In genomic region chr17:71598659-71599554, GRCm38 (mm10) we compare ENCODE assay signal across 8 mouse cellular contexts. TPM values are rescaled to one million over a fixed set of nuclear protein-coding genes. Genes with fewer than 3 reads are reported as not detected.
A peak's percentile ranks its signal among the peaks of the same experiment; 100 is the strongest.
DNase-seq lines count a peak whose midpoint lies in the region; ATAC-seq lines count a peak whose summit lies in the region.

No protein-coding gene starts in this region.

- peak; percentile 93 to 97 for DNase-seq in adrenal gland, adult (ENCODE audit: inconsistent age in 2 of 2, low spot score in 1 of 2)
- DNase-seq in embryo, embryonic 10.5 days (ENCODE audit: low spot score): peak; percentile 95
- peak; percentile 76 for DNase-seq in gastrocnemius, postnatal 14 days
- DNase-seq in left cerebral cortex, postnatal 10 days (ENCODE audit: extremely low spot score in 1 of 2, low spot score in 2 of 2): peak; percentile 91 to 94
- DNase-seq in right cerebral cortex, postnatal 25 days: peak; percentile 91
- peak; percentile 72 to 80 for DNase-seq in urinary bladder, postnatal 4 days (ENCODE audit: low spot score in 2 of 2)

- intact Hi-C loops in gastrocnemius, postnatal 14 days (cut with DNase I; ENCODE audit: low total_unique reads): no loop called here
- intact Hi-C loops in left cerebral cortex, postnatal 10 days (cut with DNase I): no loop called here

- ATAC-seq in inflammation-experienced regulatory T-cells, adult 6 months: peak; percentile 94
- ATAC-seq in megakaryocyte-erythroid progenitor cell, adult 5-6 weeks (replicated peaks; ENCODE audit: low FRiP score, low TSS enrichment, poor library complexity, severe bottlenecking): peak; percentile 94

RNA-seq across cellular contexts. Expression of gene Wdr43, which starts 16.8 kb away (rescaled TPM):
- 10 to 100 TPM; 24.7 to 26.3 TPM for total RNA-seq in gastrocnemius, postnatal 14 days (2021)
- polyA plus RNA-seq in inflammation-experienced regulatory T-cells, adult 6 months (2017; shearing (Covaris generic)): 100 to 1,000 TPM; 102 to 142 (median 126) TPM
- total RNA-seq in left cerebral cortex, postnatal 10 days (2021): 10 to 100 TPM; 29.2 to 32.3 TPM
- total RNA-seq in megakaryocyte-erythroid progenitor cell, adult 5-6 weeks (2014; fragmentation: Nextera tagmentation): 147 and 179 TPM in 2 replicates
- 483 and 518 TPM in 2 replicates for total RNA-seq in megakaryocyte-erythroid progenitor cell, adult 5-6 weeks (2017)

RNA-seq across cellular contexts. Expression of gene Spdya, which starts 47.0 kb away (rescaled TPM):
- total RNA-seq in gastrocnemius, postnatal 14 days (2021): under 1 TPM; 0.22 to 0.25 TPM
- polyA plus RNA-seq in inflammation-experienced regulatory T-cells, adult 6 months (2017; shearing (Covaris generic)): 1 to 10 TPM in 1 of 3 experiments, under 1 TPM in 2; 0.40 to 1.1 (median 0.67) TPM
- total RNA-seq in left cerebral cortex, postnatal 10 days (2021): 1 to 10 TPM; 1.6 TPM
- not detected in 2 replicates for total RNA-seq in megakaryocyte-erythroid progenitor cell, adult 5-6 weeks (2014; fragmentation: Nextera tagmentation)
- total RNA-seq in megakaryocyte-erythroid progenitor cell, adult 5-6 weeks (2017): not detected in 2 replicates

Comparison
In these comparisons a context has a peak if more than half of its experiments do, and no peak if none do; other contexts are left out.
1. Peak in every context shown above with its lines: DNase-seq and ATAC-seq.
2. RNA of gene Wdr43, which starts 16.8 kb away (total RNA-seq): 147 to 518 TPM in megakaryocyte-erythroid progenitor cell, adult 5-6 weeks; 29.2 to 32.3 TPM in left cerebral cortex, postnatal 10 days and 24.7 to 26.3 TPM in gastrocnemius, postnatal 14 days; every median in the first group is over 4 times any median in the second.